Mouse (Mus musculus) olfactory bulb, adult 2 months (tissue): ENCODE data around the gene Nol9.

Experiments
- CTCF ChIP-seq: fragments of 200-500 bp; IDR thresholded peaks from 2 replicates; pipeline ENCODE4 v1.5.1; 2012; ENCODE audit warnings: low read depth, mild to moderate bottlenecking, low read length, moderate library complexity; ENCODE audit not compliant: insufficient read depth
- POLR2A ChIP-seq: fragments of 200-500 bp; IDR thresholded peaks from 2 replicates; pipeline ENCODE4 v1.6.1; 2012; ENCODE audit warnings: mild to moderate bottlenecking, low read depth, low read length, moderate library complexity; ENCODE audit not compliant: insufficient read depth

- no peak for TF ChIP-seq CTCF
- TF ChIP-seq POLR2A, result no peak
Observed at GRCm38 (mm10) chr4:152100541-152100940, 61.4 kb downstream of the Nol9 start.
